Mouse (Mus musculus) CD4-positive, CD25-positive, alpha-beta regulatory T cell, adult 9 weeks (primary cell): ENCODE results near the gene Thoc5. TPM values are rescaled to one million over a fixed set of nuclear protein-coding genes. Genes with fewer than 3 reads are reported as not detected.

ENCODE experiments used
- polyA plus RNA-seq: library from polyadenylated mRNA; unstranded; fragments of 100-300 nt; shearing (Covaris generic); gene quantifications from one replicate; pipeline ENCODE4 v1.2.1, GENCODE M21; 2017

Thoc5 gene
- polyA plus RNA-seq = 56.0 TPM

DNA sequence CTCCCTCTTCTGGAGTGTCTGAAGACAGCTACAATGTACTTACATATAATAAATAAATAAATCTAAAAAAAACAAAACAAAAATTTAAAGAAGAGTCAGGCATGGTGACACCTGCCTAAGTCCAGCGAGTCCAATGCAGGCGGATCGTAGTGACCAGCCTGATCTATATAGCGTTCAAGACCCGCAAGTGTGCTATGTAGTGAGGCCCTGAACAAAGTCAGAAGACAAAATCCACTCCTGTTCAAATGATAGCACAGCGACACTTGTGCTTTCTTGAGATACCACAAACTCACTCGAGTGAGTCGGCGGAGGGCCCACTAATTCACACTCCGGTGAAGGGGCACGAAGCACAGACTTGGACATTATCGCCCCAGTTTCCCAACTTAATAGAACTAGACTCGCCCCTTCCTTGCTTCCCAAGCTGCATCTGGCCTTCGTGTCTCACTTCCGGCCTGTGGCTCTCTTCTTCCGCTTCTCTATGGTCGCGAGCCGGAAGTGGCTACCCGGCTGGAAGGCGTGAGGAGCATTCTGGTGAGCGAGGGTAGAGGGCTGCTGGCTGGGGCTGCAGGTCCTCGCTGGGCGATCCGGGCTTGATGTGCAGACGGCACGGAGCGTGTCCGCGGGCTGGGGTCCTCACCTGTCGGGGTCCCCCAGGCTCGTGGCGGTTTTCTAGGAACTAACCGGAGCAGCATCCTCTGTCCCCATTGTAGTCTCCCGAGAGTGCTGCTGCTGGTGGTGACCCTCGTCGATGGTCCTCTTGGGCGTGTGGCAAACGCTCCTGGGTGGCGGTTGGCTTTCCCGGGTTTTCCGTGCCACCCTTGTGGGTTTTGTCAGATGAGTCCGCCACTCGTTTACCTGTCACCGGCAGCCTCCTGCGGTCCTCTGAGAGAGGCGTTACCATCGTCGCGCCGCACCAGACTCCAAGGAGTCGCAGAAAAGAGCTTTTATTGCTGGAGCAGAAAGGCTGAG lies at the start of gene Thoc5:
Thoc5 (plus strand) TSS at position 473 of the 969 bp plus-strand sequence.

DNA sequence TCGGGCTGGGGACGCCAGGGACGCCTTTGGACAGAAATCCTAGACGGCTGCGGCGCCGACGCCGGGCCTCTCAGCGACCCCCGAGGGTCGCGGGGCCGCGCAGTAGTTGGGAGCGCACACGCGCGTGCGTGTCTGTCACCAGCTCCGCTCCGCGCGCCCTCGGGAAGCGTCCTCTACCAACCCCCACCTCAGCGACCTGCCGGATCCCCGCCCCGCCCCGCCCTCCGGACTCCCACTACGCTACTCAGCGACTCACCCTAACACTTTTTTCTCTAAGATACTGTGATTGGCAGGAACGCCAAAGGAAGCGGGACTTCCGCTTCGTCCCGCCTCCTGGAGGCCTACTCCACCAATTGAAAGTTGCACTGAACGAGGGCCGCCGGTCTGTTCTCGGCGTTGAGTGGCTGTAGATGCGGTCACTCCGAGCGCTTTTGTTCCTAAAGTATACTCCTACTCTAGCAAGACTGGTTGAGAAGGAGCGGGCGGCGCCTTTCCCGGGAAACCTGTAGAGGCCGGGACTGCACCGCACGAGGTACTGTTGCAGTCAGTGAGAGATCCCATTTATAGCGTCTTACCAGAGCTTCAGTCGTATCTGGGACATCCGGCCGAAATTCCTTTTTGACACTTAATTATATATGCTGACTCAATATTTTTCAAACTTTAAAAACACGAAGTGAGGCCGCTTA lies 45.7 kb upstream of the Thoc5 start, which contains the start of gene Nf2:
Nf2 (minus strand) TSS at position 279 of the 686 bp plus-strand sequence.

DNA sequence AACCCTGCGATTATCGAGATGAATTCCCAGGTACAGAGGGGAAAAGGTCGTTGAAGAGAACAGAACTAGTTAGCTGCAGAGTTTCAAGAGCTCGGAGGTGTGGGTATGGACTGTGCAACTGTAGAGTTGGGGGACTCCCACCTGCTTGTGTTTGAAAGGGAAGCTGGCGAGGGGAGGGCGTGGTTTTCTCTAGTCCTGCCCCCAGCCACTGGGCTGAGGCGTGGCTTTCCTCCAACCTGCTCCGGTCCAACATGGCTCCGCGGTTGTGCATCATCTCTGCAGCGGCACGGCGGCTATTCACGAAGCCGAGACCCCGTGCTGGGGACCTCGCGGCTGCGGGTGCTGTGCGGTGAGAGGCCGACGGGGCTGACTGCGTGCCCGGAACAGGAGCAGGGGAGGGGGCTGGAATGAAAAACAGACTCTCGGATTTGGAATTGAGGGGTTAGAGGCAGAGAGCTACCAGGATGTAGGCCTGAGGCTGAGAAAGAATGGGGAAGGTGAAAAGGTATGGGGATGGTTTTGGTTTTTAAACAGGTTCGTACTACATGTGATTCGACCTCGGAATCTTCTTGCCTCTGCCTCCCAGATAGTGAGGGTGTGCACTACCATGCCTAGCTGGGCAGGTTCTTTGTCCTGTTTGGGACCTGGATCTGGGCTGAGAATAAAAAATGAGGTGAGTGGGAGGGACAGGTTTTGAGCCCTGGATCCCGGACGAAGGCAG lies 21.2 kb upstream of the Thoc5 start, which contains the start of gene Nipsnap1:
Nipsnap1 (plus strand) TSS at position 197 of the 721 bp plus-strand sequence.

DNA sequence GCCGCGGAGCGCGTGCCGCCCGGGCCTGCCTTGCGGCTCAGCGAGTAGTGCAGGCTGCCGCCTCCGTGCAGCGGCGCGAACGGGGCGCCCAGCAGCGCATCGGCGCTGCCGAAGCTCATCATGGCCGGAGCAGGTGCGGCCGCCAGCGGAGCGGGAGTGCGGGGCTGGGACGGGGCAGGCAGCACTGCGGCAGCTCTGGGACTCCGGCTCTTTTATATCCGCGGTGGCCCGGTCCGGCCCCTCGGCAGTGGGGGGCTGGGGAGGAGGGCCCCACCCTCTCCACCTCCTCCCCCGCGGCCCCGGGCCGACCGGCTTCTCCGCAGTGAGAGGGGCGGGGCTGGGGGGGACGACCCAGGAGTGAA lies 52.7 kb downstream of the Thoc5 start, which contains the start of gene Nefh:
Nefh (minus strand) TSS at position 252 of the 362 bp plus-strand sequence.

Other genes starting within 250 kb of the Thoc5 start
- gene Uqcr10, start 191.0 kb upstream of the Thoc5 start, polyA plus RNA-seq = 469 TPM
- gene Zmat5, start 190.6 kb upstream of the Thoc5 start, polyA plus RNA-seq = 114 TPM
- not detected for gene Cabp7, start 148.5 kb upstream of the Thoc5 start, polyA plus RNA-seq
- gene Nf2, start 45.8 kb upstream of the Thoc5 start, polyA plus RNA-seq = 27.2 TPM
- gene Nipsnap1, start 21.4 kb upstream of the Thoc5 start, polyA plus RNA-seq = 45.5 TPM
- gene Nefh, start 52.7 kb downstream of the Thoc5 start, polyA plus RNA-seq = 5.5 TPM
- gene Ap1b1, start 91.5 kb downstream of the Thoc5 start, polyA plus RNA-seq = 137 TPM
- gene Rasl10a, start 162.8 kb downstream of the Thoc5 start, polyA plus RNA-seq = not detected
- gene Gas2l1, start 170.0 kb downstream of the Thoc5 start, polyA plus RNA-seq = 0.89 TPM
- gene Rhbdd3, start 203.6 kb downstream of the Thoc5 start, polyA plus RNA-seq = 8.7 TPM
- gene Ewsr1, start 203.9 kb downstream of the Thoc5 start, polyA plus RNA-seq = 841 TPM